Mouse (Mus musculus): ENCODE results near the gene Cd207.

Cd207 gene

GRCm38 (mm10) chr6:83703000-83703721 lies 25.5 kb upstream of the Cd207 start:
- in situ Hi-C loops (cut with MboI; ENCODE audit: low pct_unique_long_range_greater_than_20kb in 1 of 2, low sequenced_read_pairs in 2 of 2, unreplicated experiment in 1 of 2) = loop anchor here in 1 of 2 experiments (5.0 to 25.0 kb wide), 2 partner anchors 1484 to 1809 kb away; partner anchors contain the start of genes Egr4, Emx1 and Fbxo41

- in situ Hi-C loops (cut with MboI; ENCODE audit: low pct_unique_long_range_greater_than_20kb in 1 of 2, low sequenced_read_pairs in 2 of 2, unreplicated experiment in 1 of 2) = loop anchor here in 1 of 2 experiments (5.0 to 25.0 kb wide), 2 partner anchors 1485 to 1810 kb away; partner anchors contain the start of genes Egr4, Emx1 and Fbxo41
Observed at GRCm38 (mm10) chr6:83702146-83702999, 24.7 kb upstream of the Cd207 start.

GRCm38 (mm10) chr6:83701001-83701400 lies 23.3 kb upstream of the Cd207 start:
- in situ Hi-C loops (cut with MboI; ENCODE audit: low pct_unique_long_range_greater_than_20kb in 1 of 2, low sequenced_read_pairs in 2 of 2, unreplicated experiment in 1 of 2) = loop anchor here in 1 of 2 experiments (5.0 to 25.0 kb wide), 2 partner anchors 1486 to 1811 kb away; partner anchors contain the start of genes Egr4, Emx1 and Fbxo41

- in situ Hi-C loops (cut with MboI; ENCODE audit: low pct_unique_long_range_greater_than_20kb in 1 of 2, low sequenced_read_pairs in 2 of 2, unreplicated experiment in 1 of 2) = loop anchor here in 1 of 2 experiments (5.0 to 25.0 kb wide), 2 partner anchors 1487 to 1812 kb away; partner anchors contain the start of genes Egr4, Emx1 and Fbxo41
Observed at GRCm38 (mm10) chr6:83699971-83700370, 22.3 kb upstream of the Cd207 start.

- in situ Hi-C loops (cut with MboI; ENCODE audit: low pct_unique_long_range_greater_than_20kb in 1 of 2, low sequenced_read_pairs in 2 of 2, unreplicated experiment in 1 of 2) = no loop called here
Observed at GRCm38 (mm10) chr6:83697932-83698331, 20.3 kb upstream of the Cd207 start.

- in situ Hi-C loops (cut with MboI; ENCODE audit: low pct_unique_long_range_greater_than_20kb in 1 of 2, low sequenced_read_pairs in 2 of 2, unreplicated experiment in 1 of 2) = no loop called here
Observed at GRCm38 (mm10) chr6:83696684-83697083, 19.0 kb upstream of the Cd207 start.

- in situ Hi-C loops (cut with MboI; ENCODE audit: low pct_unique_long_range_greater_than_20kb in 1 of 2, low sequenced_read_pairs in 2 of 2, unreplicated experiment in 1 of 2) = no loop called here
Observed at GRCm38 (mm10) chr6:83695731-83696130, 18.1 kb upstream of the Cd207 start.

GRCm38 (mm10) chr6:83693835-83694234 lies 16.2 kb upstream of the Cd207 start:
- in situ Hi-C loops (cut with MboI; ENCODE audit: low pct_unique_long_range_greater_than_20kb in 1 of 2, low sequenced_read_pairs in 2 of 2, unreplicated experiment in 1 of 2) = loop anchor here in 1 of 2 experiments (5.0 kb wide), 1 partner anchor 83 kb away; the partner anchor contains the start of gene Tex261

- in situ Hi-C loops (cut with MboI; ENCODE audit: low pct_unique_long_range_greater_than_20kb in 1 of 2, low sequenced_read_pairs in 2 of 2, unreplicated experiment in 1 of 2) = loop anchor here in 1 of 2 experiments (5.0 kb wide), 1 partner anchor 84 kb away; the partner anchor contains the start of gene Tex261
Observed at GRCm38 (mm10) chr6:83692962-83693361, 15.3 kb upstream of the Cd207 start.

- in situ Hi-C loops (cut with MboI; ENCODE audit: low pct_unique_long_range_greater_than_20kb in 1 of 2, low sequenced_read_pairs in 2 of 2, unreplicated experiment in 1 of 2) = loop anchor here in 1 of 2 experiments (5.0 kb wide), 1 partner anchor 86 kb away; the partner anchor contains the start of gene Tex261
Observed at GRCm38 (mm10) chr6:83690936-83691335, 13.3 kb upstream of the Cd207 start.

GRCm38 (mm10) chr6:83690277-83690676 lies 12.6 kb upstream of the Cd207 start:
- in situ Hi-C loops (cut with MboI; ENCODE audit: low pct_unique_long_range_greater_than_20kb in 1 of 2, low sequenced_read_pairs in 2 of 2, unreplicated experiment in 1 of 2) = loop anchor here in 1 of 2 experiments (5.0 kb wide), 1 partner anchor 87 kb away; the partner anchor contains the start of gene Tex261

- in situ Hi-C loops (cut with MboI; ENCODE audit: low pct_unique_long_range_greater_than_20kb in 1 of 2, low sequenced_read_pairs in 2 of 2, unreplicated experiment in 1 of 2) = loop anchor here in 1 of 2 experiments (5.0 to 10.0 kb wide), 2 partner anchors 45 to 63 kb away; no protein-coding TSS in a partner anchor
Observed at GRCm38 (mm10) chr6:83689374-83689773, 11.7 kb upstream of the Cd207 start.

GRCm38 (mm10) chr6:83673395-83673794 lies 4.3 kb downstream of the Cd207 start:
- in situ Hi-C loops (cut with MboI; ENCODE audit: low pct_unique_long_range_greater_than_20kb in 1 of 2, low sequenced_read_pairs in 2 of 2, unreplicated experiment in 1 of 2) = loop anchor here (10.0 to 25.0 kb wide), 2 partner anchors 311 to 319 kb away; no protein-coding TSS in a partner anchor

- in situ Hi-C loops (cut with MboI; ENCODE audit: low pct_unique_long_range_greater_than_20kb in 1 of 2, low sequenced_read_pairs in 2 of 2, unreplicated experiment in 1 of 2) = loop anchor here in 1 of 2 experiments (25.0 kb wide), 1 partner anchor 303 kb away; no protein-coding TSS in a partner anchor
Observed at GRCm38 (mm10) chr6:83665009-83665408, 12.6 kb downstream of the Cd207 start.

- in situ Hi-C loops (cut with MboI; ENCODE audit: low pct_unique_long_range_greater_than_20kb in 1 of 2, low sequenced_read_pairs in 2 of 2, unreplicated experiment in 1 of 2) = loop anchor here in 1 of 2 experiments (25.0 kb wide), 1 partner anchor 299 kb away; no protein-coding TSS in a partner anchor
Observed at GRCm38 (mm10) chr6:83660821-83661220, 16.8 kb downstream of the Cd207 start.

GRCm38 (mm10) chr6:83656087-83656486 lies 21.6 kb downstream of the Cd207 start, which contains the start of gene Clec4f:
Gene Clec4f, minus strand, starts transcription at chr6:83656187.
- in situ Hi-C loops (cut with MboI; ENCODE audit: low pct_unique_long_range_greater_than_20kb in 1 of 2, low sequenced_read_pairs in 2 of 2, unreplicated experiment in 1 of 2) = loop anchor here in 1 of 2 experiments (25.0 kb wide), 1 partner anchor 294 kb away; no protein-coding TSS in a partner anchor

GRCm38 (mm10) chr6:83646715-83647114 lies 30.9 kb downstream of the Cd207 start:
- in situ Hi-C loops (cut with MboI; ENCODE audit: low pct_unique_long_range_greater_than_20kb in 1 of 2, low sequenced_read_pairs in 2 of 2, unreplicated experiment in 1 of 2) = no loop called here

- in situ Hi-C loops (cut with MboI; ENCODE audit: low pct_unique_long_range_greater_than_20kb in 1 of 2, low sequenced_read_pairs in 2 of 2, unreplicated experiment in 1 of 2) = no loop called here
Observed at GRCm38 (mm10) chr6:83635329-83635728, 42.3 kb downstream of the Cd207 start.

All from mouse embryonic stem cell (cell line).